Mouse (Mus musculus) forebrain, embryonic 16.5 days (tissue): ENCODE data around the gene Gm28035. TPM values are rescaled to one million over a fixed set of nuclear protein-coding genes. Genes with fewer than 3 reads are reported as not detected.

Source experiments
- ATAC-seq: fragments of 200-750 bp; cut with Nextera tagmentation; 2 replicates; pipeline ENCODE4 v1.8.0; 2017; ENCODE audit warnings: mild to moderate bottlenecking, moderate library complexity
- H3K27ac ChIP-seq: fragments of 300-500 bp; sonication (generic); 2 replicates; pipeline ENCODE4 v1.5.1; 2014; ENCODE audit warnings: low read length, control low read depth
- H3K27me3 ChIP-seq: fragments of 300-500 bp; sonication (generic); replicated peaks from 2 replicates; pipeline ENCODE4 v1.6.1; 2014; ENCODE audit warnings: low read length; ENCODE audit not compliant: control insufficient read depth, insufficient read depth
- H3K36me3 ChIP-seq: fragments of 300-500 bp; sonication (generic); 2 replicates; pipeline ENCODE4 v1.6.1; 2014; ENCODE audit not compliant: control insufficient read depth, insufficient read depth
- H3K4me1 ChIP-seq: fragments of 300-500 bp; sonication (generic); replicated peaks from 2 replicates; pipeline ENCODE4 v1.6.1; 2014; ENCODE audit warnings: low read length; ENCODE audit not compliant: control insufficient read depth, insufficient read depth
- H3K4me2 ChIP-seq: fragments of 300-500 bp; sonication (generic); 2 replicates; pipeline ENCODE4 v1.6.1; 2014; ENCODE audit warnings: mild to moderate bottlenecking, low read length, control low read depth
- H3K4me3 ChIP-seq: fragments of 300-500 bp; sonication (generic); replicated peaks from 2 replicates; pipeline ENCODE4 v1.5.1; 2014; ENCODE audit warnings: mild to moderate bottlenecking, low read length, control low read depth
- H3K9ac ChIP-seq: fragments of 300-500 bp; sonication (generic); replicated peaks from 2 replicates; pipeline ENCODE4 v1.6.1; 2014; ENCODE audit warnings: low read depth, low read length, control low read depth
- H3K9me3 ChIP-seq: fragments of 300-500 bp; sonication (generic); 2 replicates; pipeline ENCODE4 v1.6.1; 2016; ENCODE audit warnings: low read length; ENCODE audit not compliant: control insufficient read depth
- WGBS: fragments of 180-500 bp; shearing (Covaris S2); extraction: QIAGEN DNeasy Blood & Tissue Kit; methylation state at CpG from one replicate; pipeline ENCODE4 v1.1.7; 2014; 5-methylcytosine and 5-hydroxymethylcytosine counted together
- polyA plus RNA-seq: library from polyadenylated mRNA; unstranded; fragments of >200 nt; fragmentation: Nextera tagmentation; extraction: Ambion mirVana; gene quantifications from 2 replicates; pipeline ENCODE4 v1.2.1, GENCODE M21; 2015

Gene Gm28035
- polyA plus RNA-seq, 1 experiment from 2014 or later, result 0.58 TPM

GRCm38 (mm10) chr2:30207401-30207800, 33.0 kb upstream of the Gm28035 start:
- no peak overlapping the region for H3K27ac ChIP-seq
- no peaks in the 10 kb centered on the region for H3K36me3 ChIP-seq
- no peaks in the 10 kb centered on the region for H3K27me3 ChIP-seq
- WGBS, result 82% methylated on average over 4 of the region's 4 CpGs
- H3K4me3 ChIP-seq, result no peak overlapping the region
- ATAC-seq, result no peak
- no peak overlapping the region for H3K4me2 ChIP-seq
- H3K4me1 ChIP-seq, result peaks cover 12% of the 10 kb centered on the region
- no peaks in the 10 kb centered on the region for H3K9me3 ChIP-seq
- no peak overlapping the region for H3K9ac ChIP-seq

GRCm38 (mm10) chr2:30207886-30208285, 32.5 kb upstream of the Gm28035 start:
- no peak overlapping the region for H3K4me3 ChIP-seq
- no peak overlapping the region for H3K27ac ChIP-seq
- H3K9ac ChIP-seq, result no peak overlapping the region
- H3K27me3 ChIP-seq, result no peaks in the 10 kb centered on the region
- WGBS, result 76% methylated on average over 5 of the region's 5 CpGs
- no peaks in the 10 kb centered on the region for H3K36me3 ChIP-seq
- H3K4me1 ChIP-seq, result peaks cover 12% of the 10 kb centered on the region
- H3K4me2 ChIP-seq, result no peak overlapping the region
- H3K9me3 ChIP-seq, result no peaks in the 10 kb centered on the region
- ATAC-seq, result no peak

- Histone ChIP-seq H3K9me3 (no peaks in the 10 kb centered on the region), H3K4me2 (no peak overlapping the region), H3K4me1 (no peaks in the 10 kb centered on the region; the same call in 1 of the 2 replicates), H3K27me3 (no peaks in the 10 kb centered on the region), H3K27ac (no peak overlapping the region), H3K36me3 (no peaks in the 10 kb centered on the region), H3K4me3 (no peak overlapping the region), H3K9ac (no peak overlapping the region)
- 76% methylated on average over 6 of the region's 6 CpGs for WGBS
- no peak for ATAC-seq
Observed at GRCm38 (mm10) chr2:30211408-30212168, 28.8 kb upstream of the Gm28035 start.

GRCm38 (mm10) chr2:30212169-30212545, 28.2 kb upstream of the Gm28035 start:
- Histone ChIP-seq H3K36me3 (no peaks in the 10 kb centered on the region), H3K27ac (no peak overlapping the region), H3K27me3 (no peaks in the 10 kb centered on the region), H3K9me3 (no peaks in the 10 kb centered on the region), H3K4me1 (no peaks in the 10 kb centered on the region), H3K9ac (no peak overlapping the region), H3K4me2 (no peak overlapping the region), H3K4me3 (no peak overlapping the region)
- WGBS, result 74% methylated on average over 4 of the region's 4 CpGs
- no peak for ATAC-seq

- WGBS, result 78% methylated on average over 1 of the region's 1 CpGs
- Histone ChIP-seq H3K4me3 (no peak overlapping the region), H3K4me1 (no peaks in the 10 kb centered on the region), H3K27me3 (no peaks in the 10 kb centered on the region), H3K27ac (no peak overlapping the region), H3K9ac (no peak overlapping the region), H3K4me2 (no peak overlapping the region), H3K9me3 (no peaks in the 10 kb centered on the region), H3K36me3 (no peaks in the 10 kb centered on the region)
- ATAC-seq, result no peak
Observed at GRCm38 (mm10) chr2:30212951-30213350, 27.4 kb upstream of the Gm28035 start.

GRCm38 (mm10) chr2:30214745-30215144, 25.6 kb upstream of the Gm28035 start:
- Histone ChIP-seq H3K4me1 (no peaks in the 10 kb centered on the region), H3K9ac (no peak overlapping the region), H3K9me3 (no peaks in the 10 kb centered on the region), H3K36me3 (no peaks in the 10 kb centered on the region), H3K27ac (no peak overlapping the region), H3K27me3 (no peaks in the 10 kb centered on the region), H3K4me2 (no peak overlapping the region), H3K4me3 (no peak overlapping the region)
- WGBS, result 90% methylated on average over 3 of the region's 3 CpGs
- no peak for ATAC-seq

DNA sequence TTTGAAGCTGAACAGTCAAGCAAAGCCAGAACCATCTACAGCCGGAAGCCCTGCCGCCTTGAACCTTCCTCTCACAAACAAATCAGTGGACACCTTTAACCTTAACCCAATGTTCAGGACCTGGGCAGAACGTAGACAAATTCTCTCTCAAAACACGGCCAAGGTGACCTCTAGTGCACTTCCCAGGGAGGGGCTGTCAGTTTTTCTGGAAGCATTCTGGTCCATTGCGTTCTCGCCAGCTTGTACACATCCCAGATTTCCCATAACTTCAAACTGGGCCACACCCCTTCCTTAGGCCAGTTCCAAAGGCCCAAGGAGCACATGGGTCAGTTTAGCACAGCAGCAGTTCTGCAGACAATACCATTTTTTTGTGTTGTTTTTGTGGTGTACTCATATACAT, 24.9 kb upstream of the Gm28035 start:
- ATAC-seq, result no peak
- H3K4me2 ChIP-seq, result no peak overlapping the region
- no peaks in the 10 kb centered on the region for H3K27me3 ChIP-seq
- H3K36me3 ChIP-seq, result no peaks in the 10 kb centered on the region
- H3K9ac ChIP-seq, result no peak overlapping the region
- WGBS, result 87% methylated on average over 6 of the region's 6 CpGs
- H3K9me3 ChIP-seq, result no peaks in the 10 kb centered on the region
- H3K4me1 ChIP-seq, result no peaks in the 10 kb centered on the region
- no peak overlapping the region for H3K27ac ChIP-seq
- H3K4me3 ChIP-seq, result no peak overlapping the region

- no peak overlapping the region for H3K27ac ChIP-seq
- no peak for ATAC-seq
- no peaks in the 10 kb centered on the region for H3K27me3 ChIP-seq
- H3K4me1 ChIP-seq, result no peaks in the 10 kb centered on the region
- no peak overlapping the region for H3K9ac ChIP-seq
- H3K4me3 ChIP-seq, result no peak overlapping the region
- no peaks in the 10 kb centered on the region for H3K9me3 ChIP-seq
- H3K4me2 ChIP-seq, result no peak overlapping the region
- H3K36me3 ChIP-seq, result no peaks in the 10 kb centered on the region
- 92% methylated on average over 5 of the region's 5 CpGs for WGBS
Observed at GRCm38 (mm10) chr2:30216293-30216692, 24.1 kb upstream of the Gm28035 start.

GRCm38 (mm10) chr2:30235593-30235992, 4.8 kb upstream of the Gm28035 start:
- Histone ChIP-seq H3K36me3 (peaks cover 3% of the 10 kb centered on the region; the same call in 1 of the 2 replicates), H3K9ac (no peak overlapping the region), H3K4me2 (no peak overlapping the region), H3K9me3 (no peaks in the 10 kb centered on the region), H3K4me1 (peaks cover 26% of the 10 kb centered on the region), H3K27ac (no peak overlapping the region), H3K27me3 (no peaks in the 10 kb centered on the region), H3K4me3 (no peak overlapping the region)
- no peak for ATAC-seq
- 84% methylated on average over 5 of the region's 5 CpGs for WGBS
